ENCODE assay signal across 24 mouse cellular contexts in genomic region chr3:116752818-116753217, GRCm38 (mm10). TPM values are rescaled to one million over a fixed set of nuclear protein-coding genes. Genes with fewer than 3 reads are reported as not detected.
A peak's percentile ranks its signal among the peaks of the same experiment; 100 is the strongest.
DNase-seq lines count a peak whose midpoint lies in the region; ATAC-seq and TF ChIP-seq lines count a peak whose summit lies in the region.
"Had no signal": no experiment of that assay in that cellular context is flagged by ENCODE, and none has a peak within 500 bp of the region (broad histone marks: within the 10 kb centered on the region; RNA-seq: fewer than 3 reads in every experiment).

No protein-coding gene starts in this region.

- peak; percentile 59 for ATAC-seq in frontal cortex, adult (ENCODE audit: low TSS enrichment)
- ATAC-seq: activated CD4-positive, CD25-positive, alpha-beta regulatory T cell, adult 4 months; forebrain, embryonic 13.5 days; forebrain, embryonic 16.5 days had no signal

- no peak overlapping the region for H3K27ac ChIP-seq in liver, adult 2 months (replicated peaks; ENCODE audit: insufficient read depth, low read depth, low read length)
- H3K27ac ChIP-seq: forebrain, embryonic 10.5 days; forebrain, embryonic 13.5 days; gastrocnemius, adult 2 months; heart, adult 2 months; heart, embryonic 10.5 days; heart, embryonic 13.5 days; hindbrain, embryonic 12.5 days; hindbrain, embryonic 15.5 days had no signal

- H3K4me1 ChIP-seq in liver, adult 2 months (ENCODE audit: control insufficient read depth, insufficient read depth, low read length): peaks cover 2% of the 10 kb centered on the region; the same call in 1 of the 2 replicates
- H3K4me1 ChIP-seq: forebrain, embryonic 10.5 days; forebrain, embryonic 13.5 days; heart, embryonic 10.5 days; heart, embryonic 13.5 days; hindbrain, embryonic 12.5 days; hindbrain, embryonic 15.5 days had no signal

- no peaks in the 10 kb centered on the region for H3K27me3 ChIP-seq in liver, adult 2 months (ENCODE audit: control insufficient read depth, insufficient read depth, low read length)
- H3K27me3 ChIP-seq: forebrain, embryonic 13.5 days; heart, embryonic 13.5 days; hindbrain, embryonic 12.5 days; hindbrain, embryonic 15.5 days had no signal

- H3K4me3 ChIP-seq in liver, adult 2 months (ENCODE audit: insufficient read depth, low read depth, low read length): no peak overlapping the region
- H3K4me3 ChIP-seq: forebrain, embryonic 10.5 days; forebrain, embryonic 13.5 days; gastrocnemius, adult 2 months; heart, adult 2 months; heart, embryonic 10.5 days; heart, embryonic 13.5 days; hindbrain, embryonic 12.5 days; hindbrain, embryonic 15.5 days had no signal

- no peak for TF ChIP-seq CTCF in liver, adult 2 months (IDR thresholded peaks at IDR 0.05; ENCODE audit: low read depth, low read length)

- H3K9ac ChIP-seq in liver, adult 2 months (ENCODE audit: low read depth, low read length): no peak overlapping the region
- H3K9ac ChIP-seq: forebrain, embryonic 13.5 days; heart, embryonic 13.5 days; hindbrain, embryonic 12.5 days; hindbrain, embryonic 15.5 days had no signal

- peaks cover 25% of the 10 kb centered on the region for H3K36me3 ChIP-seq in liver, adult 2 months (ENCODE audit: control insufficient read depth, insufficient read depth, low read length)

- 28% methylated on average over 8 of the region's 8 CpGs for WGBS in liver, adult 2 months

- no peak for DNase-seq in frontal cortex, postnatal 10 days (ENCODE audit: low spot score in 2 of 2)
- DNase-seq in layer of hippocampus, adult 11-12 months (ENCODE audit: low spot score): peak; percentile 22
- DNase-seq in layer of hippocampus, adult 8-10 months (ENCODE audit: low spot score in 2 of 2): no peak
- peak; percentile 77 for DNase-seq in liver, adult 2 months (ENCODE audit: extremely low read depth, low read depth, low spot score)
- DNase-seq in liver: no peak
- DNase-seq in brain, adult 2 months (ENCODE audit: low read depth, low spot score): peak; percentile 66
- no peak for DNase-seq in thymus, postnatal 14 days
- DNase-seq: adrenal gland, adult 8-10 months; adrenal gland, postnatal 25 days; cerebellum, adult 18-20 months; cerebellum, adult 9-10 months; cerebellum, postnatal 14 days; gastrocnemius, adult 2 months; gastrocnemius, postnatal 14 days; heart, adult 2 months had no signal

- TF ChIP-seq POLR2A in liver, adult 2 months (IDR thresholded peaks at IDR 0.05; ENCODE audit: extremely low read depth, insufficient read depth, low read length): no peak

- H3K79me2 ChIP-seq in liver, adult 2 months (ENCODE audit: control insufficient read depth, insufficient read depth, low read length): no peaks in the 10 kb centered on the region

RNA-seq across cellular contexts. Expression of gene Slc35a3, which starts 40.2 kb away (rescaled TPM):
- 10 to 100 TPM; 16.3 to 18.2 (median 17.5) TPM for total RNA-seq in layer of hippocampus, adult 8-10 months (2022)
- 36.4 and 42.3 TPM in 2 replicates for total RNA-seq in liver, adult 2 months (2014; rRNA removed)
- polyA plus RNA-seq in liver, adult 2 months (2012; rRNA removed): 7.3 and 8.0 TPM in 2 replicates

RNA-seq across cellular contexts. Expression of gene Agl, which starts 55.1 kb away (rescaled TPM):
- 10 to 100 TPM; 26.4 to 27.8 (median 27.1) TPM for total RNA-seq in layer of hippocampus, adult 8-10 months (2022)
- 33.7 and 38.5 TPM in 2 replicates for total RNA-seq in liver, adult 2 months (2014; rRNA removed)
- polyA plus RNA-seq in liver, adult 2 months (2012; rRNA removed): 12.0 and 12.1 TPM in 2 replicates

Comparison
In these comparisons a context has a peak if more than half of its experiments do, and no peak if none do; other contexts are left out.
1. DNase-seq: peak in layer of hippocampus, adult 11-12 months (single experiment), liver, adult 2 months (single experiment) and brain, adult 2 months (single experiment); none in frontal cortex, postnatal 10 days (0 of 2), layer of hippocampus, adult 8-10 months (0 of 2), liver (single experiment) and thymus, postnatal 14 days (single experiment).